Mouse (Mus musculus) left cerebral cortex, adult 6 months (tissue): ENCODE measurements around the gene Csrnp3. TPM values are rescaled to one million over a fixed set of nuclear protein-coding genes. Genes with fewer than 3 reads are reported as not detected.

Experiments used
- long read RNA-seq, 2 experiments: library from polyadenylated mRNA; unstranded; transcript quantifications; one replicate each; pipeline ENCODE4 v2.0.0; 2019 to 2020
- polyA plus RNA-seq: library from polyadenylated mRNA; unstranded; fragments of <200 nt; fragmentation: Nextera tagmentation; gene quantifications from 2 replicates; pipeline ENCODE4 v1.2.3, GENCODE M21; 2021

Gene Csrnp3
- 29.1 and 40.2 TPM in 2 replicates for polyA plus RNA-seq
- long read RNA-seq, experiment 1, full-length matches to known transcripts = 83 of 116 reads
- long read RNA-seq, experiment 1, partial matches to known transcripts = 15 of 116 reads
- long read RNA-seq, experiment 1, other reads (novel, unspliced or antisense) = 18 of 116 reads
- long read RNA-seq, experiment 2, full-length matches to known transcripts = 13 of 41 reads
- long read RNA-seq, experiment 2, partial matches to known transcripts = 3 of 41 reads
- long read RNA-seq, experiment 2, other reads (novel, unspliced or antisense) = 25 of 41 reads

GRCm38 (mm10) chr2:65845551-65845950 lies at the start of gene Csrnp3:
TSS of gene Csrnp3 (plus strand) at chr2:65845767.

Other genes starting within 250 kb of the Csrnp3 start
- gene Scn2a, start 225.0 kb upstream of the Csrnp3 start, polyA plus RNA-seq = 23.2 and 39.6 TPM in 2 replicates